Mouse (Mus musculus) layer of hippocampus, adult 8-10 months (tissue): ENCODE results near the gene Rpusd1. TPM values are rescaled to one million over a fixed set of nuclear protein-coding genes. Genes with fewer than 3 reads are reported as not detected.
A peak's percentile ranks its signal among the peaks of the same experiment; 100 is the strongest.

ENCODE experiments used
- DNase-seq, 2 experiments: peaks; one replicate each; pipeline ENCODE4 v3.0.0; 2022; ENCODE audit warnings: low spot score in 2 of 2
- total RNA-seq, 4 experiments: library from RNA; stranded (reverse); gene quantifications; 2 replicates each; pipeline ENCODE4 v1.2.4; 2022

Gene Rpusd1
- total RNA-seq, result 10 to 100 TPM; 51.7 to 56.8 (median 54.0) TPM

DNA sequence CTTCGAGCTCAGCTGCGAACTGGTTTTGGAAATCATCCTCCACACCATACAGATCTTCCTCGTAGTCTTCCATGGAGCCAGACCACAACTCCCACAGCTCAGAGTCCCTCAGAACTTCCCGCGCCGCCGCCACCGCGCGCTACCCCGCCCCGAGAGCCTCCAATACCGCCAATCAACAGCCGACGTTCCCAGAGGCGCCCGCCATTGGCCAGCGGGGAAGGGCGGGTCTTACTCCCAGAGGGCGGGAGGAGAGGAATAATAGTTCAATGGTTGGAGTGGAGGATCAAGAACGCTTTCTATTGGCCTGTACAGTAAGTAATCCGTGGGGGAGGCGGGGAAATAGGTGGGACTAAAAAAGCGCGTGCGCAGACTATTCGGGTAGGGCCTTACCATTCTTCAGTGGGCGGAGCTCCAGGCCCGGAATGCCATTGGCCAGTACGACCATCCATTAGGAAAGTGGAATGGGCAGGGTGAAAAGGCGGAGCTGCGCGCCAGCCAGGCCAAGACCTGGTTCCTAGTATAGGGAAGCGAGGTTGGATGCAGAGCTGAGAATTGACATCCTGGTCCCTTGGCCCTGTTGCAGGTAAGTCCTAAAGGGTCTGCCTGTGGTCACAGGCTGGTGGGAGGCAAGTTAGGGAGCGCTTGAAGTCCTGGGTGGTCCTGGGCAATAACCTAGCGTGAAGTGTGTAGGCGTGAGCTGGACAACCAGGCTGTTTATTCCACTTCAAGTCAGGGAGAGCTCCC is at the start of gene Rpusd1, which contains the start of gene Chtf18:
Gene Rpusd1, plus strand, starts transcription at position 406 of the 744 bp plus-strand sequence.
Gene Chtf18, minus strand, starts transcription at position 155 of the 744 bp plus-strand sequence.
- peak; percentile 100 for DNase-seq

DNA sequence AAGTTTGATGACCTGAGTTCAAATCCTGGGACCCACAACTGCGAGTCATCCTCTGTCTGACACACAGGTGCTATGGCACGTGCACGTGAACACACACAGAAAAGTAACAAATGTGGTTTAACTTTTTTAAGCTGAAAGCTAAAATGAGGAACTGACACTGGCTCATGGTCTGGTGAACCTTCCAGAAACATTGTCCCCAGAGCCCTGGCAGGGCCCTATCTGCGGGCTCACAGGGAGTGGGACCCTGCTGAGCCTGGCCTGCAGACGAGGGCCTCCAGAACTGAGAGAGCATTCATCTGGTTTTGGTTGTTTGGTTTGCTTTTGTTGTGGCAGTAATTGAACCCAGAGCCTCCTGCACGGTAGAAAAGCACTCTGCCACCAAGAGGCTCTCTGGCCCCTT is 49.5 kb upstream of the Rpusd1 start:
- DNase-seq, result no peak

DNA sequence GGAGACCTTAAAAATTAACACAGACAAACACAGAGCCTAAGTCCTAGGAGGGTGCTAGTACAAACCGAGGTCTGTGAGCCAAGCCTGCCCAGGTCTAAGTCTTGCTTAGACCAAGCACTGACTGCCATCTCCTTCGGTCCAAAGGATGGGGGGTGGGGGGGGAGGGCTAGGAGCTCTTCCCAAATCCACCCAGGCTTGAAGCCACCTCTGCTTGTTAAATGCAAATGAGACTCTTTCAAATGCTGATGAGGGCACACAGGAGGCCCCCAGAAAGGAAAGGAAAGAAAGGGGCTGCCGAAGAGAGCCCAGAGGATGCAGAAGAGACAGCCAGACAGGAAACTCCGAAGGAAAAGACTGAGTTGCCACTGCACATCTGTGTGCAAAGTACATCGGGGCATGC is 47.7 kb upstream of the Rpusd1 start:
- no peak for DNase-seq

DNA sequence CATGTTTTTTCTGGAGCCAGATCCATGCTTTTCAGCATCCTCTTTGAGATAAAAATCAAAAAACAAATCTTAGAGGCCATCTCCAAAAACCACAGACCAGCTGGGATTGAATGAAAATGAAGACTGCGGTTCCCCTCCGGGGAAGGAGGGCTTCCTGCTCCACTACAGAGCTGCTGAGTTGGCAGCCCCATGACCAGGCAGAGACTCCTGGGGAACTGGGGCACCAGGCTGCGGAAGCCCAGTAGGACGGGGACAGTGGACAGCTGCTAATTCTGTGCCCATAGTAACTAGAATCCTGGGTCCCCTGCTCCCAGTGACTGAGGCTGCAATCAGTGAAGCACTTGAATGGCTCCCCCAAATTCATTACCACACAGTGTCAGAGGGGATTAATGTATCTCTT is 45.8 kb upstream of the Rpusd1 start:
- no peak for DNase-seq

DNA sequence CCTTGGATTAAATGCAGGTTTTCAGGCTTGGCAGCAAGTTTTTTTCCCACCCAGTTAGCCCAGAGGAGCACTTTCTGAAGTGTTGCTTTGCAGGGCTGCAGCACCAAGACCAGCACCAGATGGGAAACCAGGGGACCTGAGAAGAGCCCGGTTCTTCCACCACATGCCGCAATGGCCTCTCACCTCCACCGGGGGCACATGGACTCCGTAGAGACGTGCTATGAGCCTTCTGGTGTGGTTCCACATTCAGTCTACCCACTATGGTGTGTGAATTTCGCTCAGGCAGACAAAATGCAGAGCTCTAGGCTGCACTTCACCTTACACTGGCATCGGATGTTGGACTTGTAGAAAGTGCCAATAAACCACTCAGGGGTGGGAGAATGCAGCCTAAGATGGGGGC is 41.1 kb upstream of the Rpusd1 start:
- DNase-seq, result no peak

DNA sequence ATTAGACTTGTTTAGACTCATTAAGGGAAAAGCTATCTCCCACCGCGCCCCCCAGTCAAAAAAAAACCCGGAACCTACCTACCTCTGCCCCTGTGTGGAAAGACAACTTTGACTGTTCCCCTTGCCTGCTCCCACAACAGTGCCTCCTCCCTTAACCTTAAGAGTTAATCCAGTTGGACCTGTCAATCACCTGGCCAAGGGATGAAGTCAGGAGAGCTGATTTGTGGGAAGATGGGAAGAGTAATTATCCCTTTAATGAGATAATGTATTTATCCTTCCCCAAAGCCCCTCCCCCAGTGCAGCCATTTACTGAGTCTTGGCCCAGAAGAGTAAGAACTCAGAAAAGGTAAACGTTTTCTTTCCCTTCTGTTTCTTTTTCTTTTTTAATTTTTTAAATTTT is 38.5 kb upstream of the Rpusd1 start:
- DNase-seq, result no peak

DNA sequence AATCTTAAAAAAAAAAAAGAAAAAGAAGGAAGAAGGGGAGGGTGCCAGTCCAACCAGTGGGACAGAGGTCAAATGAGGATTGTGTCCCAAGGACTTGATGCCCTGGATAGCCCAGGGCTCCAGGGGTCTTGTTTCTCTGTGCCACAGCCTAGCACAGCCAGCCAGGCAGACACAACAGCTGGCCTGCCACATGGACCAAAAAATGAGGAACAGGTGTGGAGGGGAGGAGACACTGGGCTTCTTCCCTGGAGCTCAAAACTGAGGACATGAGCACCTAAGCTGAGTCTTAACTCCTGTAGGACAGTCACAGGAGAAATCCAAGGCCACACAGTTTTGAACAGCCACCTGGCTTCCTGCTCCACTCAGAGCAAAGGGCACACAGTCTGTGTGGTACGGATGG is 31.2 kb upstream of the Rpusd1 start:
- no peak for DNase-seq

DNA sequence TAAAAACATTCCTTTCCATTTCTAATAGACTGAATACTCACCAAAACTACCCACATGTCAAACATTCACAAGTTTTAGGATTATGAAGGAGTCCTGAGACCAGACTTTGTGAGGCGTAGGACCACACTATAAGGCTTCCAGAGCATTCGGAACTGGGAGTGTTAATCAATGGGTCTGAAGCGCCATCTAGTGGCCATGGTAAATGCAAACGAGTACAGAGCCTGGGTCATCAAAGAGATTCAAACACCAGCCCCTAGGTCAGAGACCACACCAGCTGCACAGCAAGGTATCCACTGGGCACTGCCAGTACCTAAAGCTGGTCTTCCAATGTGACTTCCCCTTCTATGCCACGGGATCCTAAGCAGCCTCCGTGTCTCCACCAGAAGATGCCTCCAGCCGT is 29.0 kb upstream of the Rpusd1 start:
- DNase-seq, result peak; percentile 70 to 88

DNA sequence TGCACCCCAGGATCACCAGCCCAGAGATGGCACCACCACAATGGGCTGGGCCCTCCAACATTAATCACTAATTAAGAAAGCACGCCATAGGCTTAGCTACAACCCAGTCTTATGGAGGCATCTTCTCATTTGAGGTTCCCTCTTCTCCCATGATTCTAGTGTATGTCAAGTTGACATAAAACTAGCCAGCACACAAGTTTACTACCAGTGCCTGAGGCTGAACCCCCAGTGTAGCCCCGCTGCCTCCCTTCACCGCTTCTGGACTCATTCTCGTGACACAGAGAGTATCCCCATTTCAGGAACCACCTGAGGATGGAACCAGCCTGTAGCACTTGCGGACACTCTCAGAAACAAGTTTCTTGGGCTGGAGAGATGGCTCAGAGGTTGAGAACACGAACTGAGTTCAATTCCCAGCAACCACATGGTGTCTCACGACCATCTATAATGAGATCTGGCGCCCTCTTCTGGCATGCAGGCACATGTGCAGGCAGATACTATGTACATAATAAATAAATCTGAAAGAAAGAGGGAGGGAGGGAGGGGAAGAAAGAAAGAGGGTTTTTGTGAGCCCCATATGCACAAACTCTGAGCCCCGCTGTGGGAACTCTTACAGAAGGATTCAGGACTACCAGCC is 26.5 kb upstream of the Rpusd1 start:
- DNase-seq, result no peak

DNA sequence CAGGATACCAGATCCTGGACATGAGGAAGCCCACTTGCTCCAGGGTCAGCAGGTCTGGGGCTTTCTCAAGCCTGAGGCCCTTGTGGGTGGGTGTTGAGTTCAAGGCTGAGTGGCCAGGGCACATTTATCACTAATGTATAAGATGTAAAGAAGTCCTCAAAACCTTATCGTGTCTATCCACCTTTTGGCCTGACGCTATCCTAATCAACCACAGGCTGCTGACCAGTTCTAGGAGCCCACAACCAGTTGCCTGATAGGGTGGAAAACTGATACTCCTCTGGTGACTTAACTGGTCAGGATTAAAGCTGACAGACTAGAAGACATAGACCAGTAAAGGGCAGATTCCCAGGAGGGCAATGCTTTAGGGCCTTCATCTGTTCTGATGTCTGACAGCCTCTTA is 17.5 kb upstream of the Rpusd1 start:
- no peak for DNase-seq

DNA sequence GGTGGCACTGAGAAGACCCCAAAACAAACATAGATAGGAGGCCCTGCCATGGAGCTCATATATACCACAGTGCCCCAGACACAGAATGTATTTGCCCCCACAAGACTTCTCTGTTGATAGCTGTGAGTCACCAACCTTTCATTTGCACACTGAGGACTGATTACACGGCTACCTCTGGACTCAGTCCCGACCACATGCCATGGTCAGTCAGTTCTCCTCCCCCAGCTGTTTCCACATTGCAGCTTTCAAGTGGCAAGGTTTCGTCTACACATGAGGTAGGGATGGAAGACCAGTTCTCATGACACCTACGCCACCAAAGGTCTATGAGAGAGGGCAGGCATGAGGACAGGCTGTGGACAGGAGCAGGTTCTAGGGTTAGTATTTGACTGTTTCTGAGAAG is 16.3 kb upstream of the Rpusd1 start:
- no peak for DNase-seq

DNA sequence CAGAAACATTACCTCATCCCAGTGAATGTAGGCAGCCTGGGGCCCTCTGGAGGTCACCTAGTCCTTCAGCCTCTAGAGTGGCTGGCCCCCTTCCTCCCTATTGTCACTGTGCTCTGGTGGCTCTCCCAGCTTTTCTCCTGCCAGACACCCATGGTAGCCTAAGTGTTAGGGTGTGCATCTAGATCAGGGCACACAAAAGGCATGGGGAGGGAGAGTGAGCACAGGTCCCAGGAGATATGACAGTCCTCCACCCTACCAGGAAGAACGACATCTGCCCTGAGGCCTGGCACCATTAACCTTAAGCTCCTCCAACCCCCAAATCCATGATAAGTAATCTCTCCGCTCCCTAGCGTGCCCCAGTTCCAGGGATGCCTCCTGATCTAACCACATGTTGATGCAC is 11.8 kb upstream of the Rpusd1 start:
- DNase-seq, result no peak

DNA sequence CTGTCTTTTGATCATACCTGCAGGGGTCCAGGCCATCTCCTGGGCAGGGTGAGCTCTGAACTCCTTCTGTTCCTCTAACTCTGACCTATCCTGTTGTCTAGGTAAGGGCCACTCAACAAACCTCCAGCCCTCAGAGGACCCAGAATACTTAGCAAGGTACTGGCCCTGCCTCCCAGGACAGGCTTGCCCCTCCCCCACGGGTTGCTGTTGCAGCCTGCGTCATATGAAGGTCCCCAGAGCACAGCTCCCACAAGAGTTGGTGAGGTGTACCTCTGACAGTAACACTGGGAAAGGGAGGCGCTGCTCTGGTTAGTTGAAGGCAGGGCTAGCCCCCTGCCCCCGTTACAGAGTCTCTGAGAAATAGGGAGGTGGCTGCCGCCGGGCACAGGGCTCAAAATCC is 11.3 kb upstream of the Rpusd1 start:
- DNase-seq, result no peak

DNA sequence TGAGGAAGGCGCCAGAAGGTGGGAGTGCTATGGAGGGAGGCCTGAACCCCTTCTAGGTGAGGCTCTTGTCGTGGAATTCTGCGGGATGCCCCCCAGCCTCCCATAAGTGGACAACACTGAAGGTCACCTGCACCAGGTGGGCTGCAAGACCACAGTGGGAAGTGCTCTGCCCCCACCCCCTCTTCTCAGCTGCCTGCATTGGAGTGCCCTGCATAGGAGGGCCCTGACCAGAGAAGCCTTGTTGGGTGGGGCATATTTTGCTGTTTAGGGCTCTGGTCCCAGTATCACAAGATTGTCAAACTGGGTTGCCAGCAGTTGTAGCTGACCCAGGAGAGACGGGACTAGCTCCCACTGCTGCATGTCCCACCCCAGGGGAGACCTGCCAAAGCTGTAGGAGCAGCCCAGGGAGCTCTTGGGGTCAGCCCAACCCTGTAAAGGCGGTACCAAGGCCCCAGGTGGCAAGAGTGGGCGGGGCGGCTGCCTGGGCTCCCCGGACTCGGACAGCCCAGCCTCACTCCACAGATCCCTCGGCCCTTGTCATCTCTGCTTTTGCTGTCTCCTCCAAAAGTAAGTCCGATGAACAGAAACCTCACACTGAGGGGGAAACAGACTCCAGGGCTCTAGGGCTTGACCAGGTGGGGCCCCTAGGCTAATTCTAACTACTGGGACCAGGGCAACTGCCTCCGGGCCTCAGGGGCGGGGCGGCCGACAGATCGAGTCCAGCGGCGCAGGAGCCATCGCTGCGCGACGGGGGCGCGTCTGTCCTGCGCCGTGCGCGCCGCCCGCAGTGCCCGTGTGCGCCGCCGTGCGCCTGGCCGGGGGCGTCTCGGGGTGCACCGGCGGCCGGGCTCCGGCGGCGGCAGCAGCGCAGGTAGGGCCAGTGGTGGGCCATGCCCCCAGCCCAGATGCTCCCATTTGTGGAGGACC is 10.5 kb upstream of the Rpusd1 start, which contains the start of gene Gng13:
Gene Gng13, plus strand, starts transcription at position 461 of the 927 bp plus-strand sequence.
- DNase-seq, result no peak

DNA sequence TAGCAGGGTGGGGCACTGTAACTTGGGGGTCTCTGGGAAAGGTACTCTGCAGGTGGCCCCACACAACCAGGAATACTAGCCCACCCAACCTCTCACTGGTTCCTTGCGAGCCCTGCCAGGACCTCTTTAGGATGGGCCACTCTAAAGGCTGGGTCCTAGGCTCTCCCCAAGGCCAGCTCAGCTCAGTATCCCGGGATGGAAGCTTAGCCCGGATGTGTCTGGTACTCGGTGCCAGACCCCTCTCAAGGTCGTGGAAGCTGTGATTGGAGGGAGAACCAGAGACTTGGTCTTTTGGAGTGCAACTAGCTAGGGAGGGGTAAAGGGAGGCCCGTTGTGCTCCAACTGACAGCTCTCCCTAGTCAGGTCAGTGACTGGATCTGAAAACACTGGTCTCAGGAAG is 9.8 kb upstream of the Rpusd1 start:
- no peak for DNase-seq

DNA sequence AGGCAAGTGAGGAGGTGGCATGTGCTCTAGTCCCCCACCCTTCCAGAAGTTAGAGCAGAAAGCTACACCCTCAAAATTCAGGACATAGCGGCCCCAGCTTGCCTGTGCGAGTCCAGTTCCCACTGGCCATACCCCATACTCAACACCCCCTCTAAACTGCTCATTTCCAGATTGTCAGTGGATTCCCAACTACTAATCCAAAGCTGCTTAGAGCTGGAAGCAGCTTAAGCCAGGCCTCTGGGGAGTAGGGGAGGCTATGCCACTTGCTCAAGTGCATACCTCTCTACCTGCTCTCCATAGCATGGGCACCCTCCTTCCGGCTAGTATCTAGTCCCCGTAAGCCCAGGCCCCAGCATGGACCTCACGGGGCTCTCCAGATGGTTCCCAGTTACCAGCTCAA is 6.0 kb upstream of the Rpusd1 start:
- DNase-seq, result no peak

DNA sequence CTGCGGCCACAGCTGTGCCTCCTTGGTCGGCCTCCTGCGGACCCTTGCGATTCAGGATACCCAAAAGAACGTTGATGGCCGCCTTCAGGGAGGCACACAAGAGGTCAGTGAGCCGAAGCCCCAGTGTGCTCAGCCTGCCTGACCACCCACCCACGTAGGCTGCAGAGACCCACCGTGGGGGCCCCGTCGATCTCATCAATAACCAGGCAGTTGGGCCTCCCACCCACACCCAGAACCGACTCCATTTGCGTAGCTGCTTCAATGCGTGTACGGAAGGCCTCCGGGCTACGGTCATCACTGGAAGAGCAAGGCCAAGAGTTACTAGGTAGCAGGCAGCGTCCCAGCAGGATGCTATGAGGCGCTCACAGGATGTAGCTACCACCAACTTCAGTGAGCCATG is 4.0 kb upstream of the Rpusd1 start:
- DNase-seq, result no peak

DNA sequence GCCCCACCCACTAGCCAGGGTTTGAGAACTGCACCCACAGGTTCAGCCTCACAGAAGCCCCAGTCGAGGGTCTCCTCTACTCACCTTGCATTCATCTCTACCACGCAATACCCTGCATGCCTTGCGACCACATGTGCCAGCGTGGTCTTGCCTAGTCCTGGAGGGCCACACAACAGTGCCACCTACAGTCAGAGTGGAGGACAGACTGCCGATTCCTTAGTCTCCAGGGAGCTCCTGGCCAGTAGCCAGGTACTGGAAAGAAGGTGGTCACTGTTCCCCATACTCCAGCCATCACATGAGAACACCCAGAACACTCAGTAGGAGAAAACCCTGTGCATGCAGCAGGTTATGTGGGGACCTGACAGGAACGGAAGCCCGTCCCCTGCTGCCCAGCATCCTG is 3.6 kb upstream of the Rpusd1 start:
- DNase-seq, result no peak

DNA sequence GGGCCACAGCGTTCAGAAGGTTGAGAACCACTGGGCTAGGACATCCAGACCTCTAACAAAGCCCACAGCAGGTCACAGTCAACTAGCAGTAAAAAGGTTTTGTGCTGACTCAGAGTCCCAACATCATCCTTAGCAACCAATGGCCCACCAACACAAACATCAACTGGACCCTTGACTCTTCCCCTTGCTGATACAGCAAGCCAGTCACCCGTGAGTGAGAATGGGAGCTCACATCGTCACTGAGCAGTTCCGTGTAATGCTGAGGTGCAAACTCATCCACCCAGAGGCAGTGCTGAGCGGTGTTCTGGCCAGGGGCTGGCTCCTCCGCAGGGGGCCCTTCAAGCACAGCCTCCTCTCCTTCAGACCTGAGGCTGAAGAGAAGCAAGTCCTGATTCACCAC is 2.2 kb upstream of the Rpusd1 start:
- no peak for DNase-seq

DNA sequence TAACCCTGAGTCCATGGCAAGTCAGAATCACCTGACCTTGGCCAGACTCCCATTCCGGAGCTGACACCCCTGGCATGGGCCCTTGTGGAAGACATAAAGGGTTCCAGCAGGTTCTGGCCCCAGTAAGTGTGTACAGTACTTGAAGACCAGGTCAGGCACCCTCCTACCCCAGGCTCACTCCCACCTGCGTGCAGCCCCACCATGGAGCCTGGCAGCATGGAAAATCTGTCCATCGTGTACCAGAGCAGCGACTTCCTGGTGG is 470 bp downstream of the Rpusd1 start:
- peak in 1 of 2 experiments; percentile 38 for DNase-seq

DNA sequence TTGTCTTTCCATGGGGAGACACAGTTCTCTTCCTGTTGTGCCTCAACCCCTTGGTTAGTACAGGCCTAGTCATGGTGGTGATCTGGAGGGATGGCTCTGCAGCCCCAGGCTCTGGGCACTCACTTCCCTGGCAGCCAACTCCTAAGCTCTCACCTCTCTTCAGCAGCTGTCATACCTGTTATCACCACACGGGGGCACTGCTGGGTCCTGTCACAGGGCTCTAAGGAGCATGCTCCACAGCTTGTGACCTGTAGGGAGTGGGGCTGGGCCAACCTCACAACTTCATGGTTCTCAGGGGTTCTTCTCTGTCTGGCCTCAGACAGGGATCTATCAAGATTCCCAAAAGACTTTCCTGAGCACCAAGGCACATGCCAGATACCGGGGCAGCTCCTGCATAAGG is 4.6 kb downstream of the Rpusd1 start:
- peak; percentile 63 to 88 for DNase-seq

DNA sequence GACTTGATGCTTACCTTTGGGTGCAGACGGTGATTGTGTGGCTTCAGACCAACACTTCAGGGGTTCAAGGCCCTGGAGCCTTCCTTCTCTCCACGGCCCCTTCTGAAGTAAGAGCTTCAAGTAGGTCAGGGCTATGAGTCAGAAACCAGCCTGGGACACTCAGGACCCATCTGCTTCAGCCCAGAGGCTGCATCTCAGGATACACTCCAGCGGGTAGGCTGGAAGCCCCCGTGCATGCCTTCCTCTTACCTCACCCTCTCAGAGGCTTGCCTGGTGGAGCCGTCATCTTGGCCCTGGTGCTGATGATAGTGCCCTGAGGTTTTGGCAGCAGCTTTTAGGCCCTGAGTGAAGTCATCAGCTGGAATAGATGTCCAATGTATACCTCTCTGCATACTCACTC is 7.8 kb downstream of the Rpusd1 start:
- DNase-seq, result no peak
